Mouse (Mus musculus): ENCODE results near the gene 4921504E06Rik.

The 4921504E06Rik gene

GRCm38 (mm10) chr2:19553821-19554592, at the start of gene 4921504E06Rik:
TSS of gene 4921504E06Rik (minus strand) at chr2:19553914.
- DNase-seq (ENCODE audit: low read depth, low spot score) = peak; percentile 8

- DNase-seq (ENCODE audit: low read depth, low spot score) = no peak
Measured at GRCm38 (mm10) chr2:19601386-19601925, 47.7 kb upstream of the 4921504E06Rik start.

- no peak for DNase-seq (ENCODE audit: low read depth, low spot score)
Measured at GRCm38 (mm10) chr2:19600860-19601259, 47.1 kb upstream of the 4921504E06Rik start.

- no peak for DNase-seq (ENCODE audit: low read depth, low spot score)
Measured at GRCm38 (mm10) chr2:19599801-19600200, 46.1 kb upstream of the 4921504E06Rik start.

- DNase-seq (ENCODE audit: low read depth, low spot score) = no peak
Measured at GRCm38 (mm10) chr2:19596988-19597387, 43.3 kb upstream of the 4921504E06Rik start.

- no peak for DNase-seq (ENCODE audit: low read depth, low spot score)
Measured at GRCm38 (mm10) chr2:19596426-19596825, 42.7 kb upstream of the 4921504E06Rik start.

GRCm38 (mm10) chr2:19594856-19595255, 41.1 kb upstream of the 4921504E06Rik start:
- no peak for DNase-seq (ENCODE audit: low read depth, low spot score)

GRCm38 (mm10) chr2:19579846-19580245, 26.1 kb upstream of the 4921504E06Rik start:
- DNase-seq (ENCODE audit: low read depth, low spot score) = no peak

GRCm38 (mm10) chr2:19579180-19579579, 25.5 kb upstream of the 4921504E06Rik start:
- DNase-seq (ENCODE audit: low read depth, low spot score) = no peak

GRCm38 (mm10) chr2:19562114-19562829, 8.6 kb upstream of the 4921504E06Rik start:
- DNase-seq (ENCODE audit: low read depth, low spot score) = no peak

- DNase-seq (ENCODE audit: low read depth, low spot score) = no peak
Measured at GRCm38 (mm10) chr2:19560654-19561053, 6.9 kb upstream of the 4921504E06Rik start.

- DNase-seq (ENCODE audit: low read depth, low spot score) = no peak
Measured at GRCm38 (mm10) chr2:19560071-19560470, 6.4 kb upstream of the 4921504E06Rik start.

GRCm38 (mm10) chr2:19551396-19551795, 2.3 kb downstream of the 4921504E06Rik start:
- DNase-seq (ENCODE audit: low read depth, low spot score) = no peak

GRCm38 (mm10) chr2:19540906-19541305, 12.8 kb downstream of the 4921504E06Rik start:
- DNase-seq (ENCODE audit: low read depth, low spot score) = no peak

GRCm38 (mm10) chr2:19529428-19529827, 24.3 kb downstream of the 4921504E06Rik start:
- DNase-seq (ENCODE audit: low read depth, low spot score) = no peak

GRCm38 (mm10) chr2:19528797-19529196, 24.9 kb downstream of the 4921504E06Rik start:
- peak; percentile 26 for DNase-seq (ENCODE audit: low read depth, low spot score)

GRCm38 (mm10) chr2:19524071-19524470, 29.6 kb downstream of the 4921504E06Rik start:
- DNase-seq (ENCODE audit: low read depth, low spot score) = no peak

- no peak for DNase-seq (ENCODE audit: low read depth, low spot score)
Measured at GRCm38 (mm10) chr2:19521662-19522061, 32.1 kb downstream of the 4921504E06Rik start.

- DNase-seq (ENCODE audit: low read depth, low spot score) = no peak
Measured at GRCm38 (mm10) chr2:19520617-19521016, 33.1 kb downstream of the 4921504E06Rik start.

- peak; percentile 22 for DNase-seq (ENCODE audit: low read depth, low spot score)
Measured at GRCm38 (mm10) chr2:19519768-19520167, 33.9 kb downstream of the 4921504E06Rik start.

- DNase-seq (ENCODE audit: low read depth, low spot score) = no peak
Measured at GRCm38 (mm10) chr2:19517952-19518351, 35.8 kb downstream of the 4921504E06Rik start.

GRCm38 (mm10) chr2:19512381-19512780, 41.3 kb downstream of the 4921504E06Rik start:
- no peak for DNase-seq (ENCODE audit: low read depth, low spot score)

- DNase-seq (ENCODE audit: low read depth, low spot score) = no peak
Measured at GRCm38 (mm10) chr2:19511032-19511431, 42.7 kb downstream of the 4921504E06Rik start.
